Mouse (Mus musculus): ENCODE results near the gene Cacna1i. TPM values are rescaled to one million over a fixed set of nuclear protein-coding genes. Genes with fewer than 3 reads are reported as not detected.

Gene Cacna1i
- polyA plus RNA-seq (2014; fragmentation: Illumina TruSeq; extraction: RNeasy Lipid Tissue Mini Kit (QIAGEN cat#74804); ENCODE audit: low read depth, low replicate concordance) = not detected

DNA sequence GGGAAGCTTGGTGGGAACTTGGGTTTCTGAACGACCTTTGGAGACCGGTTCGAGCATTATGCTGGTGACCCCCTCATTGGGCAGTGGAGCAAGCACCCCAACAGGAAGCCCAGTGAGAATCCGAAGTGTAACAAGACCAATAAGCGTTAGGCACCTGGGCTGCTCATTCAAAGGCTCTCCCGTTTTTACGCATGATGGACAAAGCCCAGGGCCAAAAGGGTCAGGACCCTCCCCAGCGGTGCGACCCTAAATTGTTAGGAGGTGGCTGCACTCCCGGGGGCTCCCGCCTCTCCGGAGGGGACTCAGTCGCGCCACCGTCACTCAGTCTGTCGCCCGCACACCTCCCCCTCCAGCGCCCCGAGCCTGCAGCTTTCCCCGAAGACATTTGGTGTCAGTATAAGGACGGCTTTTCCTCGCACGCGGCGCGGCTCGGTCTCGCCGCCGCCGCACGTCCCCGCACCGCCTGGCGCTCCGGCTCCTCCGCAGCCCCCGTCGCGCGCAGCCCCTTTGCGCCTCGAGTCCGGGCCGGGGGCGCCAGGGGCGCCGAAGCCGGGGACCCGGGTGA is at the start of gene Cacna1i:
Gene Cacna1i, plus strand, starts transcription at position 388 of the 565 bp plus-strand sequence.

GRCm38 (mm10) chr15:80254847-80255645 is 32.0 kb upstream of the Cacna1i start, which contains the start of gene Atf4:
Gene Atf4 (plus strand): TSS chr15:80255184.

DNA sequence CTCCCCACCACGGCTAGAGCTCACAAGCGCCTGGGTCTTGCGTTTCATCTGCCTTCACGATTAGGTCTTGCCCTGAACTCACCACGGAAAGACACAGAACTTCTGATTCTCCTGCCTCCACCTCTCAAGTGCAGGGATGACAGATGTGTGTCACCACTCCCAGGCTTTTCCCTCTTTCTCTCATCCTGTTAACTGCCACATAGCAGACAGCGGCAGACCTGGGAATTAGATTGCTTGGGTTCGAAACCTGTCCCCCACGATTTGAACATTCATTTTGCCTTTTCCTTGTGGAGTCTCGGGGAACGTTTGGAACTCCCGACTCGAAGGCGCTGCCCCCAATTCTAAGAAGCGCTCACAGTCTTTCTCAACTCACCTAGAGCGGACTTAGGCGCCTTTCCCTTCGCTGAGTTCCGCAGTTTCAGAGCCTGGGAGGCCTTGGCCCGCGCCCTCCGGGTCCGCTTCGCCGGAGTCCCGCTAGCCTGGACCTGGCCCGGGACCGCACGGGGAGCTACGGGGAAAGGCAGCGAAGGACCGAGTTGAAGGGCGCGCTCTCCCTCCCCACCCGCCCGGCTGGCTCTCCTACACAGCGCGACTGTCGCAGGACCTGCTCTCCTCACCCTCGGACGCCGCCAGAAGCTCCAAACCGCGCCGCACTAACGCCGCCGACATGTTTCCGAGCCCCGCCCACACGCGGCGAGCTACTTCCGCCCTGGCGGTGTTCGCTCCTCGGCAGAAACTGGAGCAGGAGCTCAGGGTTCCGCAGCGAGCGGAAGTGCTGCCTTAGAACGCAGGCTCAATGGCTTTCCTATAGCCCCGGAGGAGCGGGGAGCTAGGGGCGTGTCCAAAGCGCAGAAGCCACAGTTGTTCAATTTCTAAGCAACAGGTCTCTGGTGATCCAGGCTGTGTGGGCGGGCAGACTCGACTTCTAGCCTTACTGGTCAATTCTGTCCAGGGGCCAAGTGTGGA is 23.1 kb upstream of the Cacna1i start, which contains the start of gene Rps19bp1:
Gene Rps19bp1, minus strand, starts transcription at position 706 of the 966 bp plus-strand sequence.

Other genes starting within 250 kb of the Cacna1i start
- gene Syngr1, start 195.9 kb upstream of the Cacna1i start, polyA plus RNA-seq (2014; fragmentation: Illumina TruSeq; extraction: RNeasy Lipid Tissue Mini Kit (QIAGEN cat#74804); ENCODE audit: low read depth, low replicate concordance) = 0.08 TPM
- 108 TPM for gene Rpl3, start 195.4 kb upstream of the Cacna1i start, polyA plus RNA-seq (2014; fragmentation: Illumina TruSeq; extraction: RNeasy Lipid Tissue Mini Kit (QIAGEN cat#74804); ENCODE audit: low read depth, low replicate concordance)
- 0.13 TPM for gene Tab1, start 154.1 kb upstream of the Cacna1i start, polyA plus RNA-seq (2014; fragmentation: Illumina TruSeq; extraction: RNeasy Lipid Tissue Mini Kit (QIAGEN cat#74804); ENCODE audit: low read depth, low replicate concordance)
- 0.13 TPM for gene Mgat3, start 113.5 kb upstream of the Cacna1i start, polyA plus RNA-seq (2014; fragmentation: Illumina TruSeq; extraction: RNeasy Lipid Tissue Mini Kit (QIAGEN cat#74804); ENCODE audit: low read depth, low replicate concordance)
- gene Mief1, start 53.2 kb upstream of the Cacna1i start, polyA plus RNA-seq (2014; fragmentation: Illumina TruSeq; extraction: RNeasy Lipid Tissue Mini Kit (QIAGEN cat#74804); ENCODE audit: low read depth, low replicate concordance) = 13.3 TPM
- gene AC140267.1, start 51.4 kb upstream of the Cacna1i start, polyA plus RNA-seq (2014; fragmentation: Illumina TruSeq; extraction: RNeasy Lipid Tissue Mini Kit (QIAGEN cat#74804); ENCODE audit: low read depth, low replicate concordance) = not detected
- gene Atf4, start 32.1 kb upstream of the Cacna1i start, polyA plus RNA-seq (2014; fragmentation: Illumina TruSeq; extraction: RNeasy Lipid Tissue Mini Kit (QIAGEN cat#74804); ENCODE audit: low read depth, low replicate concordance) = 74.6 TPM
- 5.9 TPM for gene Rps19bp1, start 22.9 kb upstream of the Cacna1i start, polyA plus RNA-seq (2014; fragmentation: Illumina TruSeq; extraction: RNeasy Lipid Tissue Mini Kit (QIAGEN cat#74804); ENCODE audit: low read depth, low replicate concordance)